Mouse (Mus musculus): ENCODE measurements around the gene Tsga10. TPM values are rescaled to one million over a fixed set of nuclear protein-coding genes. Genes with fewer than 3 reads are reported as not detected.

The Tsga10 gene
- 0.94 and 1.1 TPM in 2 replicates for polyA plus RNA-seq (2012; rRNA removed)

GRCm38 (mm10) chr1:37866286-37866685, at the start of gene Tsga10:
Gene Tsga10, minus strand, starts transcription at chr1:37866429.

GRCm38 (mm10) chr1:37890025-37890652, 23.9 kb upstream of the Tsga10 start, which contains the start of the genes Mitd1 and Mrpl30:
Gene Mitd1, minus strand, starts transcription at chr1:37890411.
Gene Mrpl30, plus strand, starts transcription at chr1:37890477.

GRCm38 (mm10) chr1:37871704-37872103, 5.5 kb upstream of the Tsga10 start, which contains the start of gene Lipt1:
Gene Lipt1, plus strand, starts transcription at chr1:37871738.

DNA sequence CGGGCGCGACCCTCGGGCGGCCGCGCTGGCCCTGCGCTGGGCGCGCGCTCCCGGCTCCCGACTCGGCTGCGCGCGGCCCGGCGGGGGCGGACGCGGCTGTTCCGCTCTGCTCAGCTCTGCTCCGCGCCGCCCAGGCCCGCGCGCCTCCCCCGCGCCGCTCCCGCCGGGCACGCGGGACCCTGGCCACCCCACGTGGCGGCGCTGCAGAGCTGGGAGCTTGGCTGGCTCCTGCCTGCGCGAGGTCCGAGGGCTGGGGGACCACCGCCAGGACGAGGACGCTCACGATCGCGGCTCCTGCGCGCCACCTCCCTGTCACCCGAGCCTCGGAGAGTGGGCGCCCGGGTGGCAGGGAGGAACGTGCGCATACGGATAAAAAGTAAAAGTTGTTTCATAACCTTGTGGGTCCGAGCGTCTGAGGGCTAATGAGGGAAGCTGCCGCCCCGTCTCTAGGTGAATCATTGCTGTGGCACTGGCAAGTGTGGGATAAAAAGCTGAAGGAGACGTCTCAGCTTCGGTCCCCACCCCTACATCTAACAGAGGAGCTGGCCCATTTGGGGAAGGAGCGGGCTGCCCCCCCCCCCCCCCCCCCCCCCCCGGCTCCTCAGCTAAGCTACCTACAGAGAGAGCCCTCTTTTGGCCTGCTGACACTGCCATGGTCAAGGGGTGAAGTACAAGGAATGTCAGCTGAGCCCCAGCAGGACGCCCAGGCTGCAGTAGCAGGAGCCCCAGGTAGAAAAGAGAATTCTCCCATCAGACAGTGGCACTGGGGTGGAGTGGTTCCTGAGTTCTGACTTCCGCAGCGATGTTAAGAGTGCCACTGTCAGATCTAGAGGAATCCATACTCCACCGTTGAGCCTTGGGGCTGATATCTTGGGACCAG, 146.2 kb downstream of the Tsga10 start, which contains the start of gene 2010300C02Rik:
TSS of gene 2010300C02Rik (minus strand) at position 325 of the 880 bp plus-strand sequence.

Other genes starting within 250 kb of the Tsga10 start
- gene 2010300C02Rik, start 146.3 kb downstream of the Tsga10 start, polyA plus RNA-seq (2012; rRNA removed): 0.06 and 0.08 TPM in 2 replicates
- gene Lipt1, start 5.3 kb upstream of the Tsga10 start, polyA plus RNA-seq (2012; rRNA removed): 2.8 and 3.0 TPM in 2 replicates
- 18.0 and 19.2 TPM in 2 replicates for gene Mitd1, start 24.0 kb upstream of the Tsga10 start, polyA plus RNA-seq (2012; rRNA removed)
- gene Mrpl30, start 24.0 kb upstream of the Tsga10 start, polyA plus RNA-seq (2012; rRNA removed): 87.1 and 90.2 TPM in 2 replicates
- not detected in 2 replicates for gene Lyg2, start 50.1 kb upstream of the Tsga10 start, polyA plus RNA-seq (2012; rRNA removed)
- gene Lyg1, start 91.3 kb upstream of the Tsga10 start, polyA plus RNA-seq (2012; rRNA removed): not detected in 2 replicates
- 24.9 and 25.1 TPM in 2 replicates for gene Txndc9, start 131.5 kb upstream of the Tsga10 start, polyA plus RNA-seq (2012; rRNA removed)
- 22.1 and 24.0 TPM in 2 replicates for gene Eif5b, start 131.6 kb upstream of the Tsga10 start, polyA plus RNA-seq (2012; rRNA removed)